ENCODE assay signal across 15 mouse cellular contexts in genomic region chr9:114646556-114647505, GRCm38 (mm10). TPM values are rescaled to one million over a fixed set of nuclear protein-coding genes. Genes with fewer than 3 reads are reported as not detected.
DNase-seq lines count a peak whose midpoint lies in the region; ATAC-seq and TF ChIP-seq lines count a peak whose summit lies in the region.
"Had no signal": no experiment of that assay in that cellular context is flagged by ENCODE, and none has a peak within 500 bp of the region (broad histone marks: within the 10 kb centered on the region; RNA-seq: fewer than 3 reads in every experiment).

No protein-coding gene starts in this region.

- peak overlapping the region; percentile 45 for H3K4me2 ChIP-seq in intestine, postnatal 0 days (replicated peaks; ENCODE audit: low read depth)
- H3K4me2 ChIP-seq: forebrain, embryonic 12.5 days; hindbrain, embryonic 13.5 days; lung, embryonic 15.5 days; stomach, embryonic 15.5 days had no signal

- no peak overlapping the region for H3K9ac ChIP-seq in intestine, postnatal 0 days (ENCODE audit: low read depth, low read length)
- H3K9ac ChIP-seq: forebrain, embryonic 12.5 days; hindbrain, embryonic 13.5 days; lung, embryonic 15.5 days; stomach, embryonic 15.5 days had no signal

- no peaks in the 10 kb centered on the region for H3K9me3 ChIP-seq in intestine, postnatal 0 days (ENCODE audit: control insufficient read depth)
- H3K9me3 ChIP-seq: forebrain, embryonic 12.5 days; G1E; hindbrain, embryonic 13.5 days; lung, embryonic 15.5 days; stomach, embryonic 15.5 days had no signal

- no peaks in the 10 kb centered on the region for H3K4me1 ChIP-seq in intestine, postnatal 0 days (replicated peaks; ENCODE audit: control insufficient read depth, insufficient read depth, low read length)
- H3K4me1 ChIP-seq: forebrain, embryonic 12.5 days; hindbrain, embryonic 13.5 days; lung, embryonic 15.5 days; stomach, embryonic 15.5 days had no signal

- 43% methylated on average over 12 of the region's 12 CpGs for WGBS in intestine, postnatal 0 days

- intact Hi-C loops in left cerebral cortex, postnatal 14 days (cut with DNase I) = loop anchor here (5.0 kb wide), 1 partner anchor 80 kb away; no protein-coding TSS in a partner anchor

- H3K36me3 ChIP-seq in intestine, postnatal 0 days (ENCODE audit: control insufficient read depth, insufficient read depth) = no peaks in the 10 kb centered on the region
- H3K36me3 ChIP-seq: forebrain, embryonic 12.5 days; G1E; hindbrain, embryonic 13.5 days; lung, embryonic 15.5 days; stomach, embryonic 15.5 days had no signal

- no peak overlapping the region for H3K4me3 ChIP-seq in intestine, postnatal 0 days (ENCODE audit: low read depth, low read length)
- H3K4me3 ChIP-seq: forebrain, embryonic 12.5 days; hindbrain, embryonic 13.5 days; lung, embryonic 15.5 days; stomach, embryonic 15.5 days had no signal

- DNase-seq in right cerebral cortex, adult 2 months (ENCODE audit: low spot score in 2 of 2) = peak; percentile 82 to 85
- no peak for DNase-seq in right cerebral cortex, postnatal 14 days
- DNase-seq in left cerebral cortex, postnatal 14 days (ENCODE audit: low spot score in 2 of 2) = peak; percentile 69 to 75
- DNase-seq in adipocyte (ENCODE audit: low spot score) = no peak
- no peak for DNase-seq in urinary bladder, adult 2 months (ENCODE audit: low spot score)
- no peak for DNase-seq in cerebellum, postnatal 4 days (ENCODE audit: low spot score in 2 of 2)
- DNase-seq: adrenal gland, adult 2 months; embryo, embryonic 11 days; kidney, postnatal 4 days had no signal

- ATAC-seq in intestine, postnatal 0 days = peak; percentile 94

- no peak for TF ChIP-seq CTCF in intestine, postnatal 0 days (IDR thresholded peaks at IDR 0.05; ENCODE audit: low read depth)

- peak overlapping the region; percentile 87 for H3K27ac ChIP-seq in intestine, postnatal 0 days (ENCODE audit: low read depth, low read length)
- H3K27ac ChIP-seq: forebrain, embryonic 12.5 days; hindbrain, embryonic 13.5 days; lung, embryonic 15.5 days; stomach, embryonic 15.5 days had no signal

- H3K27me3 ChIP-seq in intestine, postnatal 0 days (replicated peaks; ENCODE audit: control insufficient read depth, insufficient read depth, low read length) = no peaks in the 10 kb centered on the region

RNA-seq across cellular contexts. Expression of gene Cnot10, which starts 6.8 kb away (rescaled TPM):
- 22.5 and 25.0 TPM in 2 replicates for polyA plus RNA-seq in intestine, postnatal 0 days (2015; fragmentation: Nextera tagmentation; extraction: Ambion mirVana)
- total RNA-seq in left cerebral cortex, postnatal 14 days (2021) = 10 to 100 TPM; 49.7 to 50.5 TPM
- 42.0 and 45.8 TPM in 2 replicates for polyA plus RNA-seq in urinary bladder, adult 2 months (2012; rRNA removed)

RNA-seq across cellular contexts. Expression of gene Dync1li1, which starts 41.8 kb away (rescaled TPM):
- 39.3 and 40.0 TPM in 2 replicates for polyA plus RNA-seq in intestine, postnatal 0 days (2015; fragmentation: Nextera tagmentation; extraction: Ambion mirVana)
- total RNA-seq in left cerebral cortex, postnatal 14 days (2021) = 100 to 1,000 TPM; 101 to 105 TPM
- 24.9 and 27.6 TPM in 2 replicates for polyA plus RNA-seq in urinary bladder, adult 2 months (2012; rRNA removed)

Comparison
In these comparisons a context has a peak if more than half of its experiments do, and no peak if none do; other contexts are left out.
1. DNase-seq: peak in right cerebral cortex, adult 2 months (2 of 2) and left cerebral cortex, postnatal 14 days (2 of 2); none in right cerebral cortex, postnatal 14 days (single experiment), adipocyte (single experiment), urinary bladder, adult 2 months (single experiment) and cerebellum, postnatal 4 days (0 of 2).